Mouse (Mus musculus) layer of hippocampus, adult 9-11 months (tissue): ENCODE measurements around the gene Zfp988.
"Not testable (repeated sequence)": the region's sequence is repeated elsewhere in the genome, so short reads cannot be mapped to it uniquely, and the experiment has no call there.

Source experiments
- DNase-seq: peaks from one replicate; pipeline ENCODE4 v3.0.0; 2022

Zfp988 gene

GRCm38 (mm10) chr4:147345061-147345554, 39.6 kb downstream of the Zfp988 start:
- not testable (repeated sequence) for DNase-seq

GRCm38 (mm10) chr4:147346361-147347035, 41.0 kb downstream of the Zfp988 start:
- not testable (repeated sequence) for DNase-seq

- DNase-seq: not testable (repeated sequence)
These were observed 41.8 kb downstream of the Zfp988 start for GRCm38 (mm10) chr4:147347300-147347699.

- DNase-seq: not testable (repeated sequence)
These were observed 42.4 kb downstream of the Zfp988 start for GRCm38 (mm10) chr4:147347880-147348279.

- DNase-seq: not testable (repeated sequence)
These were observed 42.9 kb downstream of the Zfp988 start for GRCm38 (mm10) chr4:147348401-147348800.

GRCm38 (mm10) chr4:147348906-147349686, 43.6 kb downstream of the Zfp988 start:
- DNase-seq: not testable (repeated sequence)

- not testable (repeated sequence) for DNase-seq
These were observed 44.4 kb downstream of the Zfp988 start for GRCm38 (mm10) chr4:147349687-147350415.

GRCm38 (mm10) chr4:147350541-147350940, 45.1 kb downstream of the Zfp988 start:
- DNase-seq: not testable (repeated sequence)

- not testable (repeated sequence) for DNase-seq
These were observed 46.0 kb downstream of the Zfp988 start for GRCm38 (mm10) chr4:147351376-147351980.

GRCm38 (mm10) chr4:147353626-147354025, 48.2 kb downstream of the Zfp988 start:
- not testable (repeated sequence) for DNase-seq

- DNase-seq: not testable (repeated sequence)
These were observed 50.6 kb downstream of the Zfp988 start for GRCm38 (mm10) chr4:147356042-147356441.

GRCm38 (mm10) chr4:147357195-147357594, 51.7 kb downstream of the Zfp988 start:
- DNase-seq: not testable (repeated sequence)

- not testable (repeated sequence) for DNase-seq
These were observed 55.5 kb downstream of the Zfp988 start, which contains the start of gene Zfp978 for GRCm38 (mm10) chr4:147361003-147361402. TSS of gene Zfp978 (plus strand) at chr4:147361303.

GRCm38 (mm10) chr4:147361872-147362271, 56.4 kb downstream of the Zfp988 start:
- not testable (repeated sequence) for DNase-seq

- DNase-seq: not testable (repeated sequence)
These were observed 64.1 kb downstream of the Zfp988 start for GRCm38 (mm10) chr4:147369564-147369963.

- DNase-seq: not testable (repeated sequence)
These were observed 77.7 kb downstream of the Zfp988 start for GRCm38 (mm10) chr4:147383199-147383598.
